In genomic region chr19:42129509-42130293, GRCm38 (mm10) we compare ENCODE assay signal across 8 mouse cellular contexts. TPM values are rescaled to one million over a fixed set of nuclear protein-coding genes. Genes with fewer than 3 reads are reported as not detected.
A peak's percentile ranks its signal among the peaks of the same experiment; 100 is the strongest.
DNase-seq lines count a peak whose midpoint lies in the region; ATAC-seq and TF ChIP-seq lines count a peak whose summit lies in the region.

No protein-coding gene starts in this region.

- H3K4me2 ChIP-seq in embryonic facial prominence, embryonic 15.5 days (replicated peaks): peak overlapping the region; percentile 91
- H3K4me2 ChIP-seq in limb, embryonic 13.5 days (replicated peaks): peak overlapping the region; percentile 96
- peak overlapping the region; percentile 98 for H3K4me2 ChIP-seq in neural tube, embryonic 15.5 days

- peak overlapping the region; percentile 94 for H3K27ac ChIP-seq in gastrocnemius, adult 2 months
- peak overlapping the region; percentile 95 for H3K27ac ChIP-seq in embryonic facial prominence, embryonic 15.5 days (replicated peaks)
- peak overlapping the region; percentile 84 for H3K27ac ChIP-seq in limb, embryonic 13.5 days
- H3K27ac ChIP-seq in neural tube, embryonic 15.5 days (replicated peaks): peak overlapping the region; percentile 61

- peaks cover 52% of the 10 kb centered on the region for H3K4me1 ChIP-seq in embryonic facial prominence, embryonic 15.5 days
- peaks cover 23% of the 10 kb centered on the region for H3K4me1 ChIP-seq in limb, embryonic 13.5 days
- H3K4me1 ChIP-seq in neural tube, embryonic 15.5 days: peaks cover 24% of the 10 kb centered on the region

- H3K36me3 ChIP-seq in embryonic facial prominence, embryonic 15.5 days: peaks cover 5% of the 10 kb centered on the region; the same call in 1 of the 2 replicates
- peaks cover 5% of the 10 kb centered on the region for H3K36me3 ChIP-seq in limb, embryonic 13.5 days
- 0 out of 2 replicates have a peak, but pooled peaks cover 3% of the 10 kb centered on the region for H3K36me3 ChIP-seq in neural tube, embryonic 15.5 days

- intact Hi-C loops in gastrocnemius, adult 2 months (cut with DNase I): loop anchor here (2.0 kb wide), 1 partner anchor 39 kb away; the partner anchor contains the start of gene Pi4k2a

- H3K9me3 ChIP-seq in embryonic facial prominence, embryonic 15.5 days (replicated peaks): no peaks in the 10 kb centered on the region
- no peaks in the 10 kb centered on the region for H3K9me3 ChIP-seq in limb, embryonic 13.5 days
- H3K9me3 ChIP-seq in neural tube, embryonic 15.5 days (replicated peaks): no peaks in the 10 kb centered on the region

- peak overlapping the region; percentile 86 for H3K4me3 ChIP-seq in gastrocnemius, adult 2 months
- H3K4me3 ChIP-seq in embryonic facial prominence, embryonic 15.5 days (replicated peaks): peak overlapping the region; percentile 63
- H3K4me3 ChIP-seq in limb, embryonic 13.5 days: peak overlapping the region; percentile 71
- peak overlapping the region; percentile 64 for H3K4me3 ChIP-seq in neural tube, embryonic 15.5 days (replicated peaks)

- no peaks in the 10 kb centered on the region for H3K27me3 ChIP-seq in embryonic facial prominence, embryonic 15.5 days
- no peaks in the 10 kb centered on the region for H3K27me3 ChIP-seq in limb, embryonic 13.5 days
- peaks cover 9% of the 10 kb centered on the region for H3K27me3 ChIP-seq in neural tube, embryonic 15.5 days (replicated peaks)

- WGBS in embryonic facial prominence, embryonic 15.5 days: 24% methylated on average over 14 of the region's 14 CpGs
- WGBS in limb, embryonic 13.5 days: 29% methylated on average over 14 of the region's 14 CpGs
- 8% methylated on average over 14 of the region's 14 CpGs for WGBS in neural tube, embryonic 15.5 days

- ATAC-seq in CD4-positive, CD25-positive, alpha-beta regulatory T cell, adult 4 months: peak; percentile 40
- 0 out of 2 replicates have a peak, but pooled peaks have one; percentile 0 for ATAC-seq in embryonic facial prominence, embryonic 15.5 days (ENCODE audit: insufficient number of reproducible peaks, low FRiP score, low TSS enrichment, low read depth)
- peak; percentile 14; the same call in 1 of the 2 replicates for ATAC-seq in limb, embryonic 13.5 days (ENCODE audit: low FRiP score, low read depth)
- peak; percentile 29 for ATAC-seq in neural tube, embryonic 15.5 days (ENCODE audit: low FRiP score)

- no peak for DNase-seq in gastrocnemius, adult 2 months
- DNase-seq in gastrocnemius, adult 8-10 months (ENCODE audit: low spot score in 2 of 2): no peak
- no peak for DNase-seq in adipocyte (ENCODE audit: low spot score)
- DNase-seq in adrenal gland, postnatal 25 days: no peak

- no peak for TF ChIP-seq CTCF in gastrocnemius, adult 2 months (IDR thresholded peaks at IDR 0.05)

- no peak overlapping the region for H3K9ac ChIP-seq in embryonic facial prominence, embryonic 15.5 days
- no peak overlapping the region for H3K9ac ChIP-seq in limb, embryonic 13.5 days
- peak overlapping the region; percentile 70 for H3K9ac ChIP-seq in neural tube, embryonic 15.5 days (replicated peaks)

RNA-seq across cellular contexts. Expression of gene Avpi1, which starts 0.8 kb away (rescaled TPM):
- 1 to 10 TPM; 8.7 to 9.0 TPM for total RNA-seq in gastrocnemius, adult 2 months (2021)
- total RNA-seq in gastrocnemius, adult 8-10 months (2022): 10 to 100 TPM in 1 of 4 experiments, 1 to 10 TPM in 3; 8.6 to 12.1 (median 9.2) TPM
- 1 to 10 TPM; 4.5 to 7.2 TPM for polyA plus RNA-seq in CD4-positive, CD25-positive, alpha-beta regulatory T cell, adult 4 months (2017; shearing (Covaris generic))
- 51.0 and 53.6 TPM in 2 replicates for polyA plus RNA-seq in embryonic facial prominence, embryonic 15.5 days (2015; fragmentation: Nextera tagmentation; extraction: Ambion mirVana)
- 28.7 and 33.6 TPM in 2 replicates for polyA plus RNA-seq in limb, embryonic 13.5 days (2015; fragmentation: Nextera tagmentation; extraction: Ambion mirVana)
- 11.1 and 14.2 TPM in 2 replicates for polyA plus RNA-seq in neural tube, embryonic 15.5 days (2015; fragmentation: Nextera tagmentation; extraction: Ambion mirVana)
- 74.4 and 98.1 TPM in 2 replicates for total RNA-seq in adrenal gland, postnatal 25 days (2021)

RNA-seq across cellular contexts. Expression of gene Marveld1, which starts 17.5 kb away (rescaled TPM):
- total RNA-seq in gastrocnemius, adult 2 months (2021): 1 to 10 TPM; 4.8 to 7.2 TPM
- 1 to 10 TPM; 4.1 to 5.8 (median 4.5) TPM for total RNA-seq in gastrocnemius, adult 8-10 months (2022)
- polyA plus RNA-seq in CD4-positive, CD25-positive, alpha-beta regulatory T cell, adult 4 months (2017; shearing (Covaris generic)): 1 to 10 TPM; 6.8 to 7.5 TPM
- 15.2 and 20.3 TPM in 2 replicates for polyA plus RNA-seq in embryonic facial prominence, embryonic 15.5 days (2015; fragmentation: Nextera tagmentation; extraction: Ambion mirVana)
- 11.5 and 11.6 TPM in 2 replicates for polyA plus RNA-seq in limb, embryonic 13.5 days (2015; fragmentation: Nextera tagmentation; extraction: Ambion mirVana)
- polyA plus RNA-seq in neural tube, embryonic 15.5 days (2015; fragmentation: Nextera tagmentation; extraction: Ambion mirVana): 3.6 and 4.0 TPM in 2 replicates
- 40.4 and 45.0 TPM in 2 replicates for total RNA-seq in adrenal gland, postnatal 25 days (2021)

RNA-seq across cellular contexts. Expression of gene Zfyve27, which starts 34.0 kb away (rescaled TPM):
- 10 to 100 TPM; 13.0 to 14.4 TPM for total RNA-seq in gastrocnemius, adult 2 months (2021)
- 10 to 100 TPM; 10.4 to 13.2 (median 11.8) TPM for total RNA-seq in gastrocnemius, adult 8-10 months (2022)
- 10 to 100 TPM; 19.5 to 21.0 TPM for polyA plus RNA-seq in CD4-positive, CD25-positive, alpha-beta regulatory T cell, adult 4 months (2017; shearing (Covaris generic))
- polyA plus RNA-seq in embryonic facial prominence, embryonic 15.5 days (2015; fragmentation: Nextera tagmentation; extraction: Ambion mirVana): 26.2 and 28.8 TPM in 2 replicates
- 27.9 and 29.3 TPM in 2 replicates for polyA plus RNA-seq in limb, embryonic 13.5 days (2015; fragmentation: Nextera tagmentation; extraction: Ambion mirVana)
- 58.0 and 62.6 TPM in 2 replicates for polyA plus RNA-seq in neural tube, embryonic 15.5 days (2015; fragmentation: Nextera tagmentation; extraction: Ambion mirVana)
- 51.8 and 73.5 TPM in 2 replicates for total RNA-seq in adrenal gland, postnatal 25 days (2021)

RNA-seq across cellular contexts. Expression of gene Pi4k2a, which starts 39.4 kb away (rescaled TPM):
- total RNA-seq in gastrocnemius, adult 2 months (2021): 10 to 100 TPM; 11.9 to 12.8 TPM
- 10 to 100 TPM; 13.5 to 16.1 (median 14.7) TPM for total RNA-seq in gastrocnemius, adult 8-10 months (2022)
- polyA plus RNA-seq in CD4-positive, CD25-positive, alpha-beta regulatory T cell, adult 4 months (2017; shearing (Covaris generic)): 10 to 100 TPM; 11.4 to 17.4 TPM
- polyA plus RNA-seq in embryonic facial prominence, embryonic 15.5 days (2015; fragmentation: Nextera tagmentation; extraction: Ambion mirVana): 27.1 and 28.0 TPM in 2 replicates
- polyA plus RNA-seq in limb, embryonic 13.5 days (2015; fragmentation: Nextera tagmentation; extraction: Ambion mirVana): 29.0 and 29.6 TPM in 2 replicates
- 31.0 and 33.5 TPM in 2 replicates for polyA plus RNA-seq in neural tube, embryonic 15.5 days (2015; fragmentation: Nextera tagmentation; extraction: Ambion mirVana)
- 58.2 and 62.4 TPM in 2 replicates for total RNA-seq in adrenal gland, postnatal 25 days (2021)

RNA-seq across cellular contexts. Expression of gene Morn4, which starts 43.5 kb away (rescaled TPM):
- 1 to 10 TPM; 2.2 to 4.4 TPM for total RNA-seq in gastrocnemius, adult 2 months (2021)
- 1 to 10 TPM; 3.3 to 7.6 (median 5.3) TPM for total RNA-seq in gastrocnemius, adult 8-10 months (2022)
- polyA plus RNA-seq in CD4-positive, CD25-positive, alpha-beta regulatory T cell, adult 4 months (2017; shearing (Covaris generic)): under 1 TPM in 1 of 2 experiments, not detected in 1; 0.52 TPM
- polyA plus RNA-seq in embryonic facial prominence, embryonic 15.5 days (2015; fragmentation: Nextera tagmentation; extraction: Ambion mirVana): 29.0 and 30.0 TPM in 2 replicates
- polyA plus RNA-seq in limb, embryonic 13.5 days (2015; fragmentation: Nextera tagmentation; extraction: Ambion mirVana): 32.1 and 34.5 TPM in 2 replicates
- polyA plus RNA-seq in neural tube, embryonic 15.5 days (2015; fragmentation: Nextera tagmentation; extraction: Ambion mirVana): 99.6 and 116 TPM in 2 replicates
- 6.6 and 10.1 TPM in 2 replicates for total RNA-seq in adrenal gland, postnatal 25 days (2021)
